Mouse (Mus musculus) heart, embryonic 11.5 days (tissue): ENCODE results near the gene Prlr. TPM values are rescaled to one million over a fixed set of nuclear protein-coding genes. Genes with fewer than 3 reads are reported as not detected.

Experiments
- ATAC-seq: fragments of 200-750 bp; cut with Nextera tagmentation; replicated peaks from 2 replicates; pipeline ENCODE4 v1.8.0; 2017; ENCODE audit warnings: moderate library complexity; ENCODE audit not compliant: insufficient number of reproducible peaks, low FRiP score, low TSS enrichment
- H3K27ac ChIP-seq: fragments of 300-500 bp; sonication (generic); 2 replicates; pipeline ENCODE4 v1.5.1; 2014; ENCODE audit warnings: mild to moderate bottlenecking, low read depth, low read length
- H3K27me3 ChIP-seq: fragments of 300-500 bp; sonication (generic); 2 replicates; pipeline ENCODE4 v1.6.1; 2014; ENCODE audit warnings: mild to moderate bottlenecking, low read length, mixed read lengths; ENCODE audit not compliant: control insufficient read depth, insufficient read depth
- H3K36me3 ChIP-seq: fragments of 300-500 bp; sonication (generic); 2 replicates; pipeline ENCODE4 v1.6.1; 2014; ENCODE audit warnings: mild to moderate bottlenecking, low read length, moderate library complexity, mixed read lengths; ENCODE audit not compliant: control insufficient read depth, insufficient read depth
- H3K4me1 ChIP-seq: fragments of 300-500 bp; sonication (generic); 2 replicates; pipeline ENCODE4 v1.6.1; 2014; ENCODE audit warnings: low read length; ENCODE audit not compliant: control insufficient read depth, insufficient read depth
- H3K4me2 ChIP-seq: fragments of 300-500 bp; sonication (generic); 2 replicates; pipeline ENCODE4 v1.6.1; 2014; ENCODE audit warnings: mild to moderate bottlenecking, moderate library complexity
- H3K4me3 ChIP-seq: fragments of 300-500 bp; sonication (generic); 2 replicates; pipeline ENCODE4 v1.5.1; 2014; ENCODE audit warnings: low read depth, low read length
- H3K9ac ChIP-seq: fragments of 300-500 bp; sonication (generic); 2 replicates; pipeline ENCODE4 v1.6.1; 2014; ENCODE audit warnings: mild to moderate bottlenecking, low read depth, low read length, moderate library complexity
- H3K9me3 ChIP-seq: fragments of 300-500 bp; sonication (generic); replicated peaks from 2 replicates; pipeline ENCODE4 v1.6.1; 2016; ENCODE audit warnings: low read length; ENCODE audit not compliant: control insufficient read depth
- WGBS: fragments of 180-500 bp; shearing (Covaris S2); extraction: QIAGEN DNeasy Blood & Tissue Kit; methylation state at CpG from one replicate; pipeline ENCODE4 v1.1.7; 2014; ENCODE audit not compliant: insufficient replicate concordance; 5-methylcytosine and 5-hydroxymethylcytosine counted together
- polyA plus RNA-seq: library from polyadenylated mRNA; unstranded; fragments of >200 nt; fragmentation: Nextera tagmentation; extraction: Ambion mirVana; gene quantifications from 2 replicates; pipeline ENCODE4 v1.2.1, GENCODE M21; 2014

Gene Prlr
- polyA plus RNA-seq, 1 experiment from 2014 or later, result 1.3 TPM

- no peak overlapping the region for H3K4me3 ChIP-seq
- no peak overlapping the region for H3K4me2 ChIP-seq
- H3K4me1 ChIP-seq, result 0 out of 2 replicates have a peak, but pooled peaks cover 3% of the 10 kb centered on the region
- no peaks in the 10 kb centered on the region for H3K27me3 ChIP-seq
- H3K27ac ChIP-seq, result no peak overlapping the region
- H3K9ac ChIP-seq, result no peak overlapping the region
- WGBS, result 53% methylated on average over 3 of the region's 3 CpGs
- ATAC-seq, result no peak
- no peaks in the 10 kb centered on the region for H3K36me3 ChIP-seq
- H3K9me3 ChIP-seq, result no peaks in the 10 kb centered on the region
Measured at GRCm38 (mm10) chr15:10213710-10214109, 36.7 kb downstream of the Prlr start.

GRCm38 (mm10) chr15:10215719-10216118 lies 38.7 kb downstream of the Prlr start:
- no peak overlapping the region for H3K9ac ChIP-seq
- no peaks in the 10 kb centered on the region for H3K36me3 ChIP-seq
- H3K27me3 ChIP-seq, result no peaks in the 10 kb centered on the region
- no peak overlapping the region for H3K4me3 ChIP-seq
- ATAC-seq, result no peak
- H3K4me2 ChIP-seq, result no peak overlapping the region
- 74% methylated on average over 8 of the region's 8 CpGs for WGBS
- H3K4me1 ChIP-seq, result no peaks in the 10 kb centered on the region
- H3K27ac ChIP-seq, result no peak overlapping the region
- no peaks in the 10 kb centered on the region for H3K9me3 ChIP-seq

- WGBS, result 78% methylated on average over 4 of the region's 4 CpGs
- ATAC-seq, result no peak
Measured at GRCm38 (mm10) chr15:10216189-10216588, 39.2 kb downstream of the Prlr start.

GRCm38 (mm10) chr15:10223614-10224155 lies 46.6 kb downstream of the Prlr start:
- Histone ChIP-seq H3K4me1 (no peaks in the 10 kb centered on the region), H3K9ac (no peak overlapping the region), H3K4me2 (no peak overlapping the region), H3K27me3 (no peaks in the 10 kb centered on the region), H3K4me3 (no peak overlapping the region), H3K36me3 (no peaks in the 10 kb centered on the region), H3K9me3 (no peaks in the 10 kb centered on the region), H3K27ac (no peak overlapping the region)
- no peak for ATAC-seq
- 68% methylated on average over 4 of the region's 4 CpGs for WGBS

More at GRCm38 (mm10) chr15:10216189-10216588, 39.2 kb downstream of the Prlr start:
- H3K4me1 ChIP-seq, result no peaks in the 10 kb centered on the region
- H3K4me2 ChIP-seq, result no peak overlapping the region
- H3K9me3 ChIP-seq, result no peaks in the 10 kb centered on the region
- H3K27me3 ChIP-seq, result no peaks in the 10 kb centered on the region
- no peak overlapping the region for H3K4me3 ChIP-seq
- H3K9ac ChIP-seq, result no peak overlapping the region
- H3K27ac ChIP-seq, result no peak overlapping the region
- no peaks in the 10 kb centered on the region for H3K36me3 ChIP-seq

DNA sequence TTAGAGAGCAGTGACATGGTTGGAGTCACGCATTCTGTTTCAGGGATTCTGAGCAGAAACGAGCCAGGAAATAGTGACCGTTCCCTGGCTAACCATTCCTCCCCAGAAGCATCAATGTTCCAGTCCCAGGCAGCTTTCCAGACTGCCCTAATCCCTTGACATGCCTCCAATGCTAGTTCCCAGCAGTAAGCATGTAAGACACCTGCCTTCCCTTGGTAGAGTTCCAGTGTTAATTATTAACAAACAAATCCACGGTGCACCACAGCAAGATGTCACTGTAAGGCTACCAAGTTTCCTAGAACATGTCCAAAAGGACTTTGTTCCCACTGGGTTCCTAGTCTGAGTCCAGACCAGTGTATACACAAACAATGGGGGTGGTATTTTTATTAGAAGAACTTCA lies 48.7 kb downstream of the Prlr start:
- Histone ChIP-seq H3K36me3 (no peaks in the 10 kb centered on the region), H3K27me3 (no peaks in the 10 kb centered on the region), H3K4me3 (no peak overlapping the region), H3K27ac (no peak overlapping the region), H3K4me2 (no peak overlapping the region), H3K9me3 (no peaks in the 10 kb centered on the region), H3K4me1 (no peaks in the 10 kb centered on the region), H3K9ac (no peak overlapping the region)
- WGBS, result 83% methylated on average over 4 of the region's 4 CpGs
- no peak for ATAC-seq

GRCm38 (mm10) chr15:10228636-10229035 lies 51.6 kb downstream of the Prlr start:
- no peak for ATAC-seq
- Histone ChIP-seq H3K4me2 (no peak overlapping the region), H3K9ac (no peak overlapping the region), H3K27ac (no peak overlapping the region), H3K4me1 (no peaks in the 10 kb centered on the region), H3K4me3 (no peak overlapping the region), H3K27me3 (no peaks in the 10 kb centered on the region), H3K36me3 (no peaks in the 10 kb centered on the region), H3K9me3 (no peaks in the 10 kb centered on the region)
- 85% methylated on average over 2 of the region's 2 CpGs for WGBS

DNA sequence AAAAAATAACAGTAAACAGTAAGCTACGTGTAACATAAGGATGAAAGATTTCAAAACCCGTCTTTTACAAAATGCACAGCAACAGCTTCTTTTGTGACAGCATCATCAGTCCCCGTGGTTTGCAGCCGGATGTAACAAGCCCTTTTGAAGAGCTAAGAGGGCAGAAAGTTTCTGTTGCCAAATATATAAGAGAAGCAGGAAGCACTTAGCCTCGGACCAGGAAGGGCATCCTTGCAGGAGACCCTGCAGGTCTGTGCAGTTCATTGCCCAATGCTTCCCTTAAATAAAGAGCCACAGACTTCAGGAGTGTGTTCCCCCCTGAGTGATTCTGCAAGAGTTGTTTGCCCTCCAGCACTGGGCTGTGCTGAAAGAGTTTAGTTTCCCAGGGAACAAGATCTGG lies 58.9 kb downstream of the Prlr start:
- WGBS, result 79% methylated on average over 5 of the region's 5 CpGs
- ATAC-seq, result no peak

DNA sequence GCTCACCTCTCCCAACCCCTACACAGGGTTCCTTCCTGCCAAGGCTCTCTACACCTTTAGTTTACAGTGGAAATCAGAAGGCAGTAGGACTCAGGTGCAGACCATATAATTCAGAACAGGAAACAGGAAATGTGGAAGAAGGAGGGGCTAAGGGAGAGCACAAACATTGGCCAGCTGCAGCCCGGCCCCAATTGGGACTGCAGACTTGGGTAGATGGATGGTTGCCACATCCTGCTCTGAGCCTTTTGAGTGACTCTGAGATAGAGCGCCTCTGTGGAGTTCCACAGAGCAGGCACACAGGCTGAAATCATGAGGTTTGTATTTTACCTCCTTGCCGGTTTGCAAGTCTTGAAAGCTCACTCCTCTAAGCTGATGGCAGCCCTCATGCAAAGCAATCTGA lies 59.8 kb downstream of the Prlr start:
- no peaks in the 10 kb centered on the region for H3K9me3 ChIP-seq
- WGBS, result 86% methylated on average over 3 of the region's 3 CpGs
- H3K4me1 ChIP-seq, result no peaks in the 10 kb centered on the region
- no peak overlapping the region for H3K9ac ChIP-seq
- no peak overlapping the region for H3K27ac ChIP-seq
- no peaks in the 10 kb centered on the region for H3K36me3 ChIP-seq
- no peak for ATAC-seq
- no peak overlapping the region for H3K4me3 ChIP-seq
- no peak overlapping the region for H3K4me2 ChIP-seq
- H3K27me3 ChIP-seq, result no peaks in the 10 kb centered on the region

More for the DNA sequence above, 58.9 kb downstream of the Prlr start:
- no peak overlapping the region for H3K4me2 ChIP-seq
- H3K27ac ChIP-seq, result no peak overlapping the region
- H3K4me3 ChIP-seq, result no peak overlapping the region
- H3K27me3 ChIP-seq, result no peaks in the 10 kb centered on the region
- no peaks in the 10 kb centered on the region for H3K4me1 ChIP-seq
- H3K36me3 ChIP-seq, result no peaks in the 10 kb centered on the region
- H3K9me3 ChIP-seq, result no peaks in the 10 kb centered on the region
- no peak overlapping the region for H3K9ac ChIP-seq

DNA sequence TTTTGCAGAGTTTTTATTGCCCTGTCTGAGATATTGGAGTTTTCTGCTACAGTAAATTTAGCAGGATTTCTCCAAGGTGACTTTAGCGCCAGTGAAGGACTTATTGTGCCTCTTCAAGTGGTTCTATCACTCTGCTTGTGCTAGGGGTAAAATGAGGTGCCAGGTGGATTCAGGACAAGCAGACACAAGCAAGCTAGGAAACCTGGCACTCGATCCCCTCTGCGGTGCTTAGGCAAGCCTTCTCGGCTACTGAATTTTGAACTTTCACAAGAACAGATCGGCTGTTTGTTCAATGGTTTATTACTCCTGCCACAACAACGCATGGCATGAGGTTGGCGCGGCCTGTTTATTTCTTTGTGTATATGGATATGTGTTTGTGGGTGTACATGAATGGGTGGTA lies 61.4 kb downstream of the Prlr start:
- Histone ChIP-seq H3K9ac (no peak overlapping the region), H3K4me3 (no peak overlapping the region), H3K36me3 (no peaks in the 10 kb centered on the region), H3K27me3 (no peaks in the 10 kb centered on the region), H3K4me2 (no peak overlapping the region), H3K4me1 (no peaks in the 10 kb centered on the region), H3K9me3 (no peaks in the 10 kb centered on the region), H3K27ac (no peak overlapping the region)
- no peak for ATAC-seq
- WGBS, result 89% methylated on average over 8 of the region's 8 CpGs
